Mouse (Mus musculus): Measurements from ENCODE around the gene Mrgprb8. TPM values are rescaled to one million over a fixed set of nuclear protein-coding genes. Genes with fewer than 3 reads are reported as not detected.
"Not testable (repeated sequence)": the region's sequence is repeated elsewhere in the genome, so short reads cannot be mapped to it uniquely, and the experiment has no call there.

The Mrgprb8 gene
- not detected for total RNA-seq (2021)
- long read RNA-seq, experiment 1, result 0 reads
- long read RNA-seq, experiment 2, result 0 reads

DNA sequence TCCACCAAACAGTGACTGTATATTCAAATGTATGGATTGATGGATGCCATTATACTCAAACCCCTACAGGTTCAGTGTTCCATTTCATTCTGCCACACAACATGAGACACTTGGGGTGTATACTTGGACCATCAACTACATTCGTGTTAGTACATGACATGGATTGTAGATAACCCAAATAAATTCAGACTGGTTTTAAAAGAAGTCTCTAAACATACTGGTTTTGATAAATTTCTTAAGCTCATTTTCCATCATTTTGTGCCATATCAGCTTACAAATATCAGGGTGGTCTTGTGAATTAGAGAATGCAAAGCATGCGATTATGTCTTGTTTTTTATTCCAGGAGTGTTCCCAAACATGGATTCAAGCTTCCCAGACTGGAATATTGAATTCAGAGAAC is at the start of gene Mrgprb8:
Gene Mrgprb8, plus strand, starts transcription at position 301 of the 400 bp plus-strand sequence.
- intact Hi-C loops (cut with DNase I), result no loop called here
- DNase-seq, result no peak

GRCm38 (mm10) chr7:48435936-48436335 is 47.6 kb downstream of the Mrgprb8 start:
- DNase-seq; intact Hi-C loops (cut with DNase I): not testable (repeated sequence)

GRCm38 (mm10) chr7:48436581-48436980 is 48.3 kb downstream of the Mrgprb8 start:
- intact Hi-C loops (cut with DNase I), result no loop called here
- DNase-seq, result no peak

Other genes starting within 250 kb of the Mrgprb8 start
- not detected for gene Mrgprb5, start 219.5 kb upstream of the Mrgprb8 start, total RNA-seq (2021)
- gene Mrgprb4, start 189.2 kb upstream of the Mrgprb8 start, total RNA-seq (2021), result not detected
- under 1 TPM; 0.31 to 0.37 TPM for gene Mrgprb1, start 67.8 kb downstream of the Mrgprb8 start, total RNA-seq (2021)
- under 1 TPM; 0.05 to 0.10 TPM for gene Mrgprx2, start 110.8 kb downstream of the Mrgprb8 start, total RNA-seq (2021)
- under 1 TPM in 1 of 2 experiments, not detected in 1; 0.13 TPM for gene Mrgprb2, start 169.6 kb downstream of the Mrgprb8 start, total RNA-seq (2021)

Data from gastrocnemius, postnatal 36 days (tissue).